Mouse (Mus musculus) brown adipose tissue, adult 24 weeks (tissue): ENCODE results near the gene Cebpa. TPM values are rescaled to one million over a fixed set of nuclear protein-coding genes. Genes with fewer than 3 reads are reported as not detected.

ENCODE experiments used
- H3K27ac ChIP-seq: fragments of 200-500 bp; replicated peaks from 2 replicates; pipeline ENCODE4 v1.5.1; 2012; ENCODE audit warnings: low read depth, mild to moderate bottlenecking, low read length
- H3K4me1 ChIP-seq: fragments of 200-500 bp; 2 replicates; pipeline ENCODE4 v1.6.1; 2012; ENCODE audit warnings: low read length, mixed read lengths; ENCODE audit not compliant: control insufficient read depth, insufficient read depth, insufficient read length
- H3K4me3 ChIP-seq: fragments of 200-500 bp; 2 replicates; pipeline ENCODE4 v1.5.1; 2012; ENCODE audit warnings: low read depth, mild to moderate bottlenecking, low read length, moderate library complexity; ENCODE audit not compliant: insufficient read depth
- polyA plus RNA-seq: library from polyadenylated mRNA; stranded (reverse); fragments of >200 nt; gene quantifications from 2 replicates; pipeline ENCODE4 v1.2.4, GENCODE M21; 2012; ENCODE audit not compliant: missing spikeins, insufficient read depth, insufficient read length

The Cebpa gene
- polyA plus RNA-seq, 1 experiment = 435 TPM

DNA sequence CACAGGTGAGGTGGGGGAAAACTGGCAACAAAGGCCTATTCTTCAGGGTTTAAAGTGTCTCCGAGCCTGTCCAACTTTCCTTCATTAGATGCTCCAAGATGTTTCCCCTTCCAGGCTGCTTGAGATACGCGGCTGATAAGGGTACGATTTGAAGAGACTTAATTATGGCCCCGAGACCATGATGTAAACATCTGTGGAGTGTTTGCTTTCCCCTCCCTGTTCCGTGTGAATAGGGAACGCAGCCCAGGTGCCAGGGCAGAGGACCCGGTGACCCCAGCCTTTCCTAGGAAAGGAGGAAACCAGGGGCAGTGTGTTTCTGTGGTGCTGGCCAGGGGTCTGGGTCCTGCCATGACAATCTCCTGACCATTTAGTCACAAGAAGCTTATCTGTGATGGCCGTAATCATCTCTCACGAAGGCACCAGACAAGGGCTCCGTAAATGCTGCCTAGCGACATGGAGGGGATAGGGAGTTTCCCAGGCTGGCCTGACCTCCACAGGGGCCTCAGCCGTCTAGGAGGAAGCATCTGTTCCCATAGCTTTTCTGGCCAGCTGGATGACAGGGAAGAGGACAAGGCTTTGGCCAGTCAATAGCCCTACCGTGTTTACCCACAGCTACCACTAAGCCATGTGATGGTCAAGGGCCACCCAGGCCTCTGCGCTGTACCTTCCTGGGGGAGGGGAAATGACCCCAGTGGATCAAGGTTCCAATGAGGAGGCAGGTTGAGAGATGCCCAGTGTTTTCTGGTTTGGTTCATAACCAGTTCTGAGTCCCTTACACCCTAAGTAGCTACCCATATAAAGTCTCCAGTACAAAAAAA lies 30.7 kb downstream of the Cebpa start:
- Histone ChIP-seq H3K4me1 (peaks cover 15% of the 10 kb centered on the region), H3K27ac (no peak overlapping the region), H3K4me3 (no peak overlapping the region)

DNA sequence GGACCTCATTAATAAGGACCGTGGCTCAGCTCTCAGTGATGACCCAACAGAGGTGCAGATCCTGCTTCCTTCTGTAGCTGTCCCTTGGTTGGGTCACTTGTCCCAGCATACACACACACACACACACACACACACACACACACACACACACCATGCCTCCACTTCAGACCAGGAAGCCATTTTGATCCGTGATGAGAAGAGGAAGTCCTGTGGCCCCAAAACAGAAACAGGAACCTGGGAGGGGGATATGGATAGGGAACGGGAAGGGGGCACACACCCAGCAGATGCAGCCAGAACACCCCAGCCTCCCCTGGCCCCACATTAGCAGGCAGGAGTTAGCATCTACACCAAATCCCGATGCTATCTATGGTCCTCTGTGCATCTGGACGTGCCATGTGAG lies 31.8 kb downstream of the Cebpa start:
- Histone ChIP-seq H3K27ac (peak overlapping the region; percentile 12; the same call in 1 of the 2 replicates), H3K4me3 (no peak overlapping the region), H3K4me1 (peaks cover 9% of the 10 kb centered on the region)

DNA sequence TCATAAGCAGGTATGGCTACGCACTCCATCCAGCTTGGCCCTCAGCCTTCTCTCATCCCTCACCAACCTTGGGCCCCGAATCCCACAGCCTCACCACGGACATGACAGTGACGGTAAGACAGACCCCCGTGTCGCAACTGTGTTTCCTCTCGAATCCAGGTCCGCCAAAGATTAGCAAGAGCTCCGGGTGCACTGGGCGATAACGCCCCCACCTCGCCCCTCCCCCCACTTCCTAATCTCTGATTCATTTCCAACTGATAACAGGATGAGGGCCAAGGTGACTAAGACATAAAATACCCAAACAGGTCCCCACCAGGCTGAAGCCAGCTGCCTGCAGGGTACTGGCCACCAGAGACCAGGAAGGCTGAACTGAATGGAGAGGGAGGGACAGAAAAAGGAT lies 35.4 kb downstream of the Cebpa start:
- H3K4me3 ChIP-seq = no peak overlapping the region
- no peak overlapping the region for H3K27ac ChIP-seq
- H3K4me1 ChIP-seq = peaks cover 5% of the 10 kb centered on the region; the same call in 1 of the 2 replicates

DNA sequence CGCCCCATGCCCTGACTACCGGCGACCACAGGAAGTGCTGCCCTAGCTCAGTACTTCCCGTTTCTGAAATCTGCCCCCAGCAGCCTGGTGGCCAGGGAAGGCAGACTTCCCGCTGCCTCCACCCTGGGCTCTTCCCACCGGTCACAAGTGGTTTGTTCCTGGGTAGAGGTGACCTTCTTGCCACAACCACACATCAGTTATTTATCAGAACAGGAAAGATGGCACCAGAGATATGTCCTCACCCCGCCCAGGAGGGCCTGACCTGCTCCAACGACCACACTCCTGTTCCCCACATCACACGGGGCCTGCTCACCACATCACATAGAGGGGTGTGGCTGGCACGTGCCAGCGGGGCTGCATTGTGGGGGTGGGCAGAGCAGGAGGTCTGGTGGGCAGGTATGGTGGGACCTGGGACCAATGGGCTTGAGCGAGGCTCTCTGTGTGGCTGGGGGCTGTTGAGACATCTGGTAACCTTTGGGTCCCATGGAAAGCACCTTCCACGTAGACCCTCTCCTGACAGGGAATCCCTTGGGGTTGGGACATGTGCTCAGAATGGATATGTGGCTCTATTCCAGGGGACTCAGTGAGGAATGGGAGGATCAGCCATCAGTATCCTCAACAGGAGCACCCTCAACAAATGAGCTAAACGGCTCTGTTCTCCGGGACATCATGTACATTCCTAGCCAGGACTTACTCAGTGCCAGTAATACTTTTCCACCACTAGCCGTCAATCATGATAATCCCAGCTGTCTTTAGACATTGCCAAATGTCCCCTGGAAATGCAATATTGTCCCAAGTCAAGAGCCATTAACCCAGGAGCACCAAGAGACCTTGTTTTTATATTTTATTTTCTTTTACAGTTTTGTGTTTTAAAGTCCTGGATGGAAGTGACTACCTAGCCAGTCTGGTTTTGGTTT lies 37.7 kb downstream of the Cebpa start:
- Histone ChIP-seq H3K4me3 (no peak overlapping the region), H3K4me1 (peaks cover 5% of the 10 kb centered on the region; the same call in 1 of the 2 replicates), H3K27ac (peak overlapping the region; percentile 27)

DNA sequence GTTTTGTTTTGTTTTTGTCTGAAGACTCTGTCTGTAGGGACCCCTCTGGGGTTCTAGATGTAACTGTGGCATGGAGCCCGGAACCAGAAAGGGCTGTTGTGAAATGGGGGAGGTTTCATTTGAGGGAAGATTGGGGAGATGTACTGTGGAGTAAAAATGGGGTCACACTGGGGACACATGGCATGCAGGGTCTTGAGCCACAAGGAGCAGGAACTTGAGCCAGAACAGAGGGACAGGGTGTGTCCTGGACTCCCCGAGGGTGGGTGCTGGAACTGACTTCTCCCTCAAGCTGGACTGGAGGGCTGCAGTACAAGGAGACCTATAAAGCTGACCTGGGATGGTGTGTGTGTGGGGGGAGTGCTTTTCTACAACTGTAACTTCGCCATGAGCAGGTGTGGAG lies 38.4 kb downstream of the Cebpa start:
- Histone ChIP-seq H3K4me1 (peaks cover 5% of the 10 kb centered on the region), H3K4me3 (no peak overlapping the region), H3K27ac (no peak overlapping the region)

DNA sequence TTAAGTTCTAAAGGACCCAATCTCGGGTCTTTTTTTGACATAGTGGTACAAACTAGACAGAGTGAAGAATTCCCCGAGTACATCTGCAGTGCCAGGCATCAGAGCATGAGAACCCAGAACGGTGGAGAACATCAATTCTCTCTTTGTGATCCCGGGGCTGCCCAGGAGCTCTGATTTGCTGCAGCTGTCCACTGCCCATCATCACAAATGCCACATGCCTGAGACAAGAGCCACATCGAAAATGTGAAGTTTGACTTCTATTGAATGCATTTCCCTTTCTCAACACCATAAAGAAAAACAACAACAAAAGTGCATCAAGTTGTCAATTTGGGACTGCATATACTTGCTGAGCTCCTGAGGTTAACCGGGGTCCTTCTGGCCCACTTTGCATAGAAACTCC lies 43.4 kb downstream of the Cebpa start:
- H3K4me3 ChIP-seq = no peak overlapping the region
- no peak overlapping the region for H3K27ac ChIP-seq
- H3K4me1 ChIP-seq = peaks cover 3% of the 10 kb centered on the region; the same call in 1 of the 2 replicates

DNA sequence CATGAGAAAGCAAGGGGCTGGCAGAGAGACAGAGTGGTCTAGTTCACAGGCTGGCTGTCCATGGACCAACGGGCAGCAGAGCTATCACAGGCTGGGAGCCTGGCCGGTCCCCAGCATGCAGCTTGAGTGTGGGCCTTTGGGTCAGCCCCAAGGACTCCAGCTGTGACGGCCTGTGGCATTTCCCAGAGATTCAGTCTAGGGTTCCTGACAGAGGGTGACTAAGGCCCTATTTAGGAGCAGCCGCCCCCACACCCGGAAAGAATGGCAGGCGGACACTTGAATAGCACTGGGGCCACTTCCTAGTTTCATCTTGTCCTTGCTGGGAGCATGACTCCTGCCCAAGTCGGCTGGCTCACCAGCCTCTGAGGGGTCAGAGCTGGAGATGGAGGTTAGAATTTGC lies 44.5 kb downstream of the Cebpa start:
- no peak overlapping the region for H3K27ac ChIP-seq
- H3K4me1 ChIP-seq = peaks cover 3% of the 10 kb centered on the region; the same call in 1 of the 2 replicates
- H3K4me3 ChIP-seq = no peak overlapping the region

DNA sequence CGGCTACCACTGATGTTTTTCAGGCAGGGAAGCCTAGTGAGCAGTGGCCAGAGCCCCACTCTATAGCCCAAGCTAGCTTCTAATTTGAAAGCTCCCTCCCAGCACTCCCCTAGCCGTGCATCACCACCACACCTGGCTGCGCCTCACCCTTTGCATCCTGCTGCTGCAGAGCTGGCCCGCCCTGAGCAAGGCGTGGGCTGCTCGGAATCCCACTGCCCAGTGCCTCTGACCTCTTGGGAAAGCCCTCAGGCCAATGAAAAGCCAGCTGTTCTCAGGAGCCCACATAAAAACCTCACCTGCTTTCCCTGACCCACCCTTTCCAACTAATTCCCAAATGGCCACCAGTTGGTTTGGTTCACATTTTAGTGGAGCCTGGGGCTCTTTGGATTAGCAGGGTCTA lies 45.0 kb downstream of the Cebpa start:
- Histone ChIP-seq H3K4me1 (peaks cover 4% of the 10 kb centered on the region; the same call in 1 of the 2 replicates), H3K27ac (no peak overlapping the region), H3K4me3 (no peak overlapping the region)

DNA sequence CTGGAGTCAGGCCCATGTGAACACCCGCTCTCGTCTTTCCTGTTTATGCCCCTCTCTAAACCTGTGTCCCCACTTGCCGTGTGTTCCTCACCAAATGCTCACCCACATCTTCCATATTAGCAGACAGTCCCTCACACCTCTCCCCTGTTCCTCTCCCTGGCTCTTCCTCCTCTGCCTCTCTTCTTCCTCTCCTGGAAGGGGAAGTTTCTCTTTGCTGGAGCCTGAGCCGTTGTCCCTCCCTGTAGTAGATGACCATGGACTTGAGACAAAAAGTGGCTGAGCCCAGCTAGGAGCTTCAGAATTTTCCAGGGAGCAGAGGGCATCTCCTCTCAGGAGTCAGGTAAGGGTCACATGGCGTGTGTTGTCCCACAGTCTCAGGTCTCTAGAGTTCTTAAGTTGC lies 47.9 kb downstream of the Cebpa start:
- H3K27ac ChIP-seq = no peak overlapping the region
- H3K4me1 ChIP-seq = peaks cover 8% of the 10 kb centered on the region
- no peak overlapping the region for H3K4me3 ChIP-seq

DNA sequence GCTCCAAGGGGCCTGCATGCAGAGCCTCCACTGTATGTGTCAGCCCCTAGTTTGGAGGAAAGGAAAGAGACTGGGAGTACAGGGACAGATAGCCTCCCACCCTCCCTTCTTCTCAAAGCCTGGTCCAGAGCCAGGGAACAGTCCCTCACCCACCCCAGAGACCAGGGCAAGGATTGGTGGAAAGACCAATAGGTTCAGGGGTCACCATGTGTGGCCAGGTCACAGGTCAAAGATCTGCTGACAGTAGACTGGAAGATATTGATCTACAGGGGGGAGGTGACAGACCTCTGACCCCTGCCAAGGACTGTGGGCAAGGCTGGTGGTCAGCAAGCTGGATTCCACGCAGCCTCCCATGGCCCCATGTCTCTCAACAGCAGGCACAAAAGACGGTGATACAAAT lies 48.8 kb downstream of the Cebpa start:
- peaks cover 10% of the 10 kb centered on the region; the same call in 1 of the 2 replicates for H3K4me1 ChIP-seq
- no peak overlapping the region for H3K4me3 ChIP-seq
- H3K27ac ChIP-seq = no peak overlapping the region

DNA sequence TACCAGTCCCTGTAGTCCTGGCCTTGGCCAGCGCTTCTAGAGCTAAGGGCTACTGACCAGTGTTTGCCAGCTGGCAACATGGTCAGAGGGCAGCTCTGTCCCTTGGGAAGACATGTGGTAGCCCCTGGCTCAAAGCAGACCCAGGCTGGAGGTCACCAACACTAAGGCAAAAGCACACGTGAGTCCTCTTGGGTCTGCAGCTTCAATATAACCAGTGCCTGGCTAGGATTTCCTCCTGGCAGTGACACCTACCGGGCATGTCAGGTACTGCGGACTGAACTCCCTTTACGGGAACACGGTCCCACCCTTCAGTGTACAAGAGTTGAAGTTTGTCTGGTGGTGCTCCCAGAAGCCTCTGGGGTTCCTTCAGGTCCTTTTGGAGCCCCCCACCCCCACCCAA lies 50.2 kb downstream of the Cebpa start:
- Histone ChIP-seq H3K4me1 (peaks cover 12% of the 10 kb centered on the region; the same call in 1 of the 2 replicates), H3K4me3 (no peak overlapping the region), H3K27ac (peak overlapping the region; percentile 67; the same call in 1 of the 2 replicates)

Other genes starting within 250 kb of the Cebpa start
- gene Pepd, start 206.9 kb upstream of the Cebpa start, polyA plus RNA-seq = 70.9 and 103 TPM in 2 replicates
- 45.5 and 53.7 TPM in 2 replicates for gene Cebpg, start 62.7 kb upstream of the Cebpa start, polyA plus RNA-seq
- gene Slc7a10, start 67.1 kb downstream of the Cebpa start, polyA plus RNA-seq = 7.7 and 8.3 TPM in 2 replicates
- 5.6 and 6.7 TPM in 2 replicates for gene Lrp3, start 96.2 kb downstream of the Cebpa start, polyA plus RNA-seq
- 5.5 and 7.3 TPM in 2 replicates for gene Gpatch1, start 199.1 kb downstream of the Cebpa start, polyA plus RNA-seq
- gene Rhpn2, start 214.9 kb downstream of the Cebpa start, polyA plus RNA-seq = 2.0 and 3.6 TPM in 2 replicates